Mouse (Mus musculus) layer of hippocampus, adult 9-10 months (tissue): ENCODE measurements around the gene Cd300ld4.
"Not testable (repeated sequence)": the region's sequence is repeated elsewhere in the genome, so short reads cannot be mapped to it uniquely, and the experiment has no call there.

ENCODE experiments used
- DNase-seq: peaks from one replicate; pipeline ENCODE4 v3.0.0; 2022; ENCODE audit warnings: low spot score

The Cd300ld4 gene

DNA sequence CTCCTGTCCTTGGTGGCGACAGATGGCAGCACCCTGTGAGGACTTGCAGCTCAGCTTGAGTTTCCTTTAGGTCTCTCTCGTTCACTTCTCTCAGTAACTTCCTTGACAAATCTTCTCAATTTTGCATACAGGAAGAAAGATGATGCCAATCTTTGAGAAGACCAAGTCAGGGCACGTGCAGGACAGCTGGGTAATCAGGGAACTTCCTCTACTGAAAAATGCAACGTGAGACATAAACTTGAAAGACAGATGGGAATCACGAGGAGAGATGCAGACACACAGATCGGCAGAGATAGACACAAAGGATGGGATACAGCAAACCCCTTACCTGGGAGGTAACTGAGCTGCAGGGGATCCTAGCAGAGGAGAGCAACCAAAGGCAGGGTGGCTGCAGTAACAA lies at the start of gene Cd300ld4:
Gene Cd300ld4, minus strand, starts transcription at position 101 of the 400 bp plus-strand sequence.
- DNase-seq = not testable (repeated sequence)

DNA sequence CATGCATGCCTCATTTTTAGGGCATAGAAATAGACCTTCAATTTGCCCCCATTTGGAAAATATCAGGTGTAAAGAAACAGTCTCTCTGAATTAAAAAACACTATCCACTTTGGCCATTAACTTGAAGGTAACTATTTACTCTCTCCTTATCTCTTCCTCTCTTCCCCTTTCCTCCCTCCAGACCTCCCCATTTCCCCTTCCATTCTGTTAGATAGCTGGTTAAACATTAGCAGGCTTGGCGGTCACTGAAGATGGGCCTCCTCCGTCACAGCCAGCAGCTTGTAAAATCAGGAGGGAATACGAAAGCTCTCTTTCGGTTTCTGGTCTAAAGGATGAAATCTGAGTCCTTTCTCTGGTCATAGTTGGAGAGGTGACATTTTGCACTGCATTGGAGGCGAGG lies 49.0 kb upstream of the Cd300ld4 start:
- no peak for DNase-seq

DNA sequence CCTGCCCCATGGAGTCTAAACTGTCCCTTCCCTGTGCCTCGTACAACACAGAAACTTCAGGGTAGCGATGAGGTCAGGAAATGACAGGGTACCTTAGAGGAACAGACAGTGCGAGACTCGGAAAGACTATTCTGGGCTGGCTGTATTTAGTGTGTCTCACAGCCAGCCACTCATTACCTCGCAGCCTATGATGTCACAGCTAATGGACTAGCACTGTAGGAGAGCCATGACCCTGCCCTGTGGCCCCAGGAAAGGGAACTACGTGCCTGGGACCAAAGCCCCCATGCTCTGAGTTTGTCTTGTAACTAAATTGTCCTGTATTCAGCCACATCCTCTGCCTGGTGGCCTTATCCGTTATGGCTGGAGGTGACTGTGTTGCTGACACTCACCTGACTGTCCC lies 48.6 kb upstream of the Cd300ld4 start:
- no peak for DNase-seq

DNA sequence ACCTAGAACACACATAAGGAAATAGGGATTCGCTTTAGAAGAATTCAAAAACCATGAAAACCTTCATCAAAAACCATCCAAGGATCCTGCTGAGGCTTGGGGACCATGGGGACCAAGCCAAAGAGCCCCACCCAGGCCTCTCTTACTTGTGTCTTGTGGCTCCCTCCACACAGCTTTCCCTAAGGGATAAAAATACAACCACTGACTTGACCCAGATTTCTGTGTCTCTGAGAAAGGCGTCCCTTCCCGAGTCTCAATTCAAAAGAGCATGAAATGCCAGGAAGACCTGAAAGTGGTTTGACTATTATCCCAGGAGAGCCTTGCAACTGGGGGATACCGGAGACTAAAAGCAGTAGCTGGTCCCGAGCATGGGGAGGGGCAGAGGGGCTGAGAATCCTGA lies 46.2 kb upstream of the Cd300ld4 start:
- DNase-seq = no peak

DNA sequence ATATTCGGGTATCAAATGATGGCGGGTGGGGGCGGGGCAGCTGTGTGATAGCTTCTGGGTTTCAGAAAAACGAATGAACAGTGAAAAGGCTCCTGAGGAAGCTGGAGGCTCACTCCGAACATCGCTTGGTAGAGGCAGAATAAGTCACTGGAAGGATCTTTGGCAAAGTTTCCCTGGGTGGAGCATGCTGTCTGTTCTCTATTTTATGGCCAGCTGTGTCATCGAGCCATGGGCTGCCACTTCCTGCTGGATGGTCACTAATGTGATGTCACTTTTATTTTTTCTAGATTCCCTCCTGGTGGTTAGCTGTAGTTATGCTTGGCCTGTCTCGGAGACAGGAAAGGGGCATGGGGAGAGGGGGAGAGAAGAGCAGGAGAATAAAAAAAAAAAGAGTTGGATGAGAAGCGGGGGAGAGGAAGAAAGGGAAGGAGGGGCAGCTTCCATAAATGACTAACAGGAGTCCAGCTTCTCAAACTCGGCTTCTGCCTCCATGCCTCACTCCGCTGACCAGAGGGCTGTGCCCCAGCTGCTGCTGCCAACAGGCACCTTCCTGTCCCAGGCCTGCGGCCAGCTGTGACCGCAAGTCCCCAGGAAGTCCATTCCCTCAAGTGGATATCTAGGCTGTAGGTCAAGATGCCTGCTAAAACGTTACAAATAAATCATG lies 45.0 kb upstream of the Cd300ld4 start:
- DNase-seq = no peak

DNA sequence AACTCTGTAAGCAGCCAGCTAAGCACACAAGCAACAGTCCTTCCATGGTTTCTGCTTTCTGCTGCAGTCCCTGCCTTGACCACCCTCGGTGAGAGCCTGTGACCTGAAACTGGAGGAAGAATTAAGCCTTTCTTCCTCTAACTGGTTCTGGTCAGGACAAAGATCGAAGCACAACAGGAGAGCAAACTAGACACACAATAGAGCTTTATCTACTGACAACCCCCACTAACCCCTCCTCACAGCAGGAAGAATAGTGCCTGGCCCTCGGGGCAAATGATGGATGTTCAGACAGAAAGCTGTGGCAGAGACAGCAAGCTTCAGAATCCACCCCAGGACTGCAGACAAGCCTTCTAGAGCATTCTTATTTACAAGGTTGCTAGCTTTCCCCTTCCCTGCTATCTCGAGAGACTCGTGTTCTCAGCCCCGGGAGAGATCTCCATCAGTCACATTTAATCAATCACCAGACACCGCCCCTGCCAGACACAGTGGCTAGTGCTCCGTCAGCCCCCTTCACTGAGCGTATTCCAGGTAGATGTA lies 44.3 kb upstream of the Cd300ld4 start:
- DNase-seq = no peak

DNA sequence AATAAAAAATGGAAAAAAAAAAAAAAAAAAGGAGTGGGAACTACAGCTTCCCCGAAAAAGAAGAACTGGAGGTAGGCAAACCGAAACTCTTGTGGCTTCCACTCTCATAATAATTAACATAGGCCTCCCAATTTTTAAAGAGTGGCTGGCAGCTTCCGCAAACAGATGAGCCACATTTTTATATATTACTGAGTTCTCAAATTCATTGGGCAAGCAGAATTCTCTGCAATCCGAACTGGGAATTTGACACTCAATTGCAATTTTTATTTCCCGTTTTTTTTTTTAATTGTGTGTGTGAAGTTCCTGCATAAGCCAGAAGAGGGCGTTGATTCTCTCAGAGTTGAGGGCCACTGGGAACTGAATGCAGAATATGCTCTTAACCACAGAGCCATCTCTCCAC lies 40.0 kb upstream of the Cd300ld4 start:
- no peak for DNase-seq

DNA sequence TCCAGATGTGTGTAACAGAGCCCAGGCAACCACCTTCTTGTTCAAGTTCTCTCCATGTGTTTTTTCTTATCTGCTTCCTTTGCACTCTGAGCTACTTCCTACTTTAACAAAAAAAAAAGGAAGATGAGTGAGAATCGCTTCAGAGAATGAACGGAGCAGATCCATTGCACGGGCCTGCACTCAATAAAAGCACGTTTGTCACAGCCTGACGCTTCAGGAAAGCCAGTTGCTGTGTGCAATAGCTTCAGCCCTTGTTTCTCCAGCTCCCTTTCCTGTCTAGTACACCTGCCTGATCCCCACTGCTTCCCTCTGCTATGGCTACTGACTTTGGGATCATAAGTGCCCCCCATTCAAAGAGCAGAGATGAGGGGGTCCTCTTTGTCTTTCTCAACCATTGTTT lies 35.3 kb upstream of the Cd300ld4 start, which contains the start of gene Cd300e:
Gene Cd300e, minus strand, starts transcription at position 101 of the 400 bp plus-strand sequence.
- no peak for DNase-seq

DNA sequence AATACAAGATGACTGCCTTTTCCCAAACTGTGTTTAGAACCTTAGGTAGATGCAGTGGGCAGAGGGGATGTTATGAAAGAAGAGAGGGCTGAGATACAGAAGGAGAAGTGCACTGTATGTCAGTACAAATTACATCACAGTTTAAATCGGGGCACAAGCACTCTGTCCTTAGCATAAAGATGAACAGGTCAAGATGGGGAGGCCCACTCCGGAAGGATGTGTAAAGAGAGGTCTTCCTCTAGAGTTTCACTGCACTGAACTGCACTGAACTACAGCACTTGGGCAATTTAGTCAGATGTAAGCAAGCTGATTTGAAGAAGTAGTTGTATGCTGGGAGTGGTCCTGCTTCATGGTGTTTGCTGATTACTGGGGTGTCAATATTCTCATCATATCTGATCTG lies 33.0 kb upstream of the Cd300ld4 start:
- DNase-seq = no peak

DNA sequence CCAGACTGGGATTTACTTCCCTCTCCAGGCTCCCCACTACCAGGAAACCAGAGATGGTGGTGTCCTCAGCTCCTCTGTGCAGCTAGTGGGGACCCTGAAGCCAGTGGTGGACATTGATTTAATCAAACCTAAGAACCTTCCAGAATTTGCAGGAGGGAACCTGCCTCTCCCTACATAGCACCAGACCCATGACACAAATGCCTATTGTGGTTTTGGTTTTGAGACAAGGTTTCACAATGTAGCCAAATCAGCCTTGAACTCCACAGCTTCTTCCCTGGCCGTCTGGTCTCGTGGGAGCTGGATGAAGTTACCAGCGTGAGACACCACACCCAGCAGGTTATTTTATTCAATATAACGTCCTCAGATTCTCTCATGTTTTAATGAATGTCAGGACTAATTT lies 31.9 kb upstream of the Cd300ld4 start:
- DNase-seq = no peak

DNA sequence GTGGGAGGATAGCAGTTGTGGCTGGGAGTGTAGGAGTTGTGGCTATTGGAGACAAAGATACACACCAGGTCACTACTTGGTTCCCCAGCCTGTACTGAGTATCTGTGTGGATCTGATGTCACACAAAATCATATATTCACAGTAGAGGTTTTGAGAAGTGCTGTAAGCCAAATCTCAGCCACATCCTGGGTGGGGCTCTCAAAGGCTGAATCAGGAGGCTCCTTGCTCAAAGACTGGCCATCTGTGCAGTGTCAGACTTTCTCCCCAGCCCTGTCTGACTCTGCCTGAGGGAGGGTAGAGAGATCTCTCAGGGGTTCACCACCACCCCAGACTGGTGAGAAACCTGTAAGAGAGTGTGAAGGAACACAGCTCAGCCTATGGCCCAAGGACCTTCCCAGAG lies 27.7 kb upstream of the Cd300ld4 start:
- no peak for DNase-seq

DNA sequence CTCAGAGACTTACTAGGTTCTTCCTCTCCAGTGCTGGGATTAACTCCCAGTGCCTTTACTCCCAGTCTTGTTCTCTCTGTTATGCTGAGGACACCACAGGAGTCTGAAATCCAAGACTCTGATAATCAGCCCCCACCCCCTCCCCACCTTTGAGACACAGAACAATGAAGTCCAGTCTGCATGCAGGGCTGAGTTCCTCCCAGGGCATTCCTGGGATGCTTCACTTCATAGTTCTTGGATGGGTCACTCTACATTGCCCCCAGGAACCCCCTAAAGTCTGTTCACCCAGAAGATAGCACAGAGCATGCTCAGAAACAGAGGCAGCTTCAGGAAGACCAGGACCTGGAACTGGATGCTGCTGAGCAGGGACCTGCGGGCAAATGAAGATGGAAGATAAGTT lies 26.2 kb upstream of the Cd300ld4 start:
- DNase-seq = no peak

DNA sequence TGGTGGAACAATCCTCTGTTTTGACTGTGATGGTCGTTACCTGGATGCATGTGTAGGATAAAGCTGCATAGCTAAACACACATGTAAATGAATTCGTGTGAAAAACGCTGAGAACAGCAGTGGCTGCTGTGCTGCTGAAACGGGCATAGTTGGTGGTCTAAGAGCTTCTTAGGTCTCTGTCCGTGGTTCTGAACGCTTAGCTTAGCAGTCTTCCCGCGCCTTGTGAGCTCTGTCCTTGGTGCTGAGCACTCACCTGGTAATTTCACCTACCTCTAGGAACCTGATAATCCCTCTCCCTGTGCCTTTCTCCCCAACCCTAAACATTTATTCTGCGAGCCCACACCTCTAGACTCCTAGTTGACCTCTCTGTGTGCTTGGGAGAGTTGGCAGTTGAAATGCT lies 25.4 kb upstream of the Cd300ld4 start:
- no peak for DNase-seq

DNA sequence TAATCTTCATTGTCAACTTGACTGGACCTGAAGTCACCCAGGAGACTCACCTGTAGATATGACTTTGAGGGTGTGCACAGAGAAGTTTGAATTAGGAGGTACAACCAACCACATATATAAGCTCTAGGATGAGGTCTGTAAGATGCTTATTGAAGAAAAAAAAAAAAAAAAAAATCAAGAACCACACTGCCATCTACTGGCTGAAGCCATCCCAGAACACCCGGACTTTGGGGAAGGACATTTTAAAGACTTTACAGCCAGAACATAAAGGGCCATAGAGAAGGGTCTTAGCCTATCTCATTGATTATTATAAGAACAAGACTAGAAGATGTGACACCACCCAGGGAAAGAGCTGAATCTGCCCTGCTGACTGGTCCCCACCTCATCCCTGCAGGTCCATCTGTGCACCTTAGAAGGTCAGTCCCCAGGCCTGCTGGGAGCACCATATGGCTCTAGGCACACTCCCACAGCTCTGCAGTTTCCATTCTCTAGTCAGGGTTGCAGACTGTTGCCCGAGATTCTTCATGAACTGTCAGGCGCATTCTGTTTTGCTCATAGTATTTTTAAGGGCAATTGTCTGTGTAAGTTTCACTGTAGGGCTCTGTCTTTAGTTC lies 22.6 kb upstream of the Cd300ld4 start:
- DNase-seq = no peak

DNA sequence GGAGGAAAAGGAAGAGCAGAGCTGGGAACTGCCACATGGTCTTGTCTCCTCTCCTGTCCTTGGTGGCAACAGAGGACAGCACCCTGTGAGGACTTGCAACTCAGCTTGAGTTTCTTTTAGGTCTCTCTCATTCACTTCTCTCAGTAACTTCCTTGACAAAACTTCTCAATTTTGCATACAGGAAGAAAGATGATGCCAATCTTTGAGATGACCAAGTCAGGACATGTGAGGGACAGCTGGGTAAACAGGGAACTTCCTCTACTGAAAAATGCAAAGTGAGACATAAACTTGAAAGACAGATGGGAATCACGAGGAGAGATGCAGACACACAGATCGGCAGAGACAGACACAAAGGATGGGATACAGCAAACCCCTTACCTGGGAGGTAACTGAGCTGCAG lies 21.4 kb upstream of the Cd300ld4 start, which contains the start of gene Cd300ld3:
Gene Cd300ld3, minus strand, starts transcription at position 151 of the 400 bp plus-strand sequence.
- DNase-seq = no peak

DNA sequence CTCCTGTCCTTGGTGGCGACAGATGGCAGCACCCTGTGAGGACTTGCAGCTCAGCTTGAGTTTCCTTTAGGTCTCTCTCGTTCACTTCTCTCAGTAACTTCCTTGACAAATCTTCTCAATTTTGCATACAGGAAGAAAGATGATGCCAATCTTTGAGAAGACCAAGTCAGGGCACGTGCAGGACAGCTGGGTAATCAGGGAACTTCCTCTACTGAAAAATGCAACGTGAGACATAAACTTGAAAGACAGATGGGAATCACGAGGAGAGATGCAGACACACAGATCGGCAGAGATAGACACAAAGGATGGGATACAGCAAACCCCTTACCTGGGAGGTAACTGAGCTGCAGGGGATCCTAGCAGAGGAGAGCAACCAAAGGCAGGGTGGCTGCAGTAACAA lies 10.9 kb upstream of the Cd300ld4 start, which contains the start of gene Cd300ld5:
Gene Cd300ld5, minus strand, starts transcription at position 101 of the 400 bp plus-strand sequence.
- not testable (repeated sequence) for DNase-seq

DNA sequence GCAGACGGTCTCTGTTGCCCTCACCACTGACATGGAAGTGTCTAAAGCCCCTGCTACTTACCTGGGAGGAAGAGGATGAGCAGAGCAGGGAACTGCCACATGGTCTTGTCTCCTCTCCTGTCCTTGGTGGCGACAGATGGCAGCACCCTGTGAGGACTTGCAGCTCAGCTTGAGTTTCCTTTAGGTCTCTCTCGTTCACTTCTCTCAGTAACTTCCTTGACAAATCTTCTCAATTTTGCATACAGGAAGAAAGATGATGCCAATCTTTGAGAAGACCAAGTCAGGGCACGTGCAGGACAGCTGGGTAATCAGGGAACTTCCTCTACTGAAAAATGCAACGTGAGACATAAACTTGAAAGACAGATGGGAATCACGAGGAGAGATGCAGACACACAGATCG lies 10.7 kb downstream of the Cd300ld4 start, which contains the start of gene Cd300ld2:
Gene Cd300ld2, minus strand, starts transcription at position 101 of the 400 bp plus-strand sequence.
- not testable (repeated sequence) for DNase-seq

DNA sequence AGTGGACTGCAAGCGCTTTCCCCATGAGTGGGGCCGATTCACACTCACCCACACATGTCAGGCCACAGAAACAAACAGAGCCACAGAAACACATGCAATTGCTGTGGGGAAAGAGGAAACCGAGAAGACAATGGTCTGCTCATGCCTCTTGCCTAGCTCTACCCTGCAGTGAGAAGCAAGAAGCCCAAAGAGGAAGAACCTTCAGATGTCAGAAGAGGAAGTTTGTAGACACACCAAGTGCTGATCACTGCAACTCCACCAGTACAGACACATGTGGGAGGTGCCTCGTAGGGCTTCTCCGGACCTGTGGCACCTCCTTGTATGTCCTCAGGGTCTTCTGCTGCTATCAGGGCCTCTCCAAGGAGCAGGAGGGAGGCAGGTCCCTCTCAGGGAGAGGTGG lies 22.7 kb downstream of the Cd300ld4 start:
- no peak for DNase-seq

DNA sequence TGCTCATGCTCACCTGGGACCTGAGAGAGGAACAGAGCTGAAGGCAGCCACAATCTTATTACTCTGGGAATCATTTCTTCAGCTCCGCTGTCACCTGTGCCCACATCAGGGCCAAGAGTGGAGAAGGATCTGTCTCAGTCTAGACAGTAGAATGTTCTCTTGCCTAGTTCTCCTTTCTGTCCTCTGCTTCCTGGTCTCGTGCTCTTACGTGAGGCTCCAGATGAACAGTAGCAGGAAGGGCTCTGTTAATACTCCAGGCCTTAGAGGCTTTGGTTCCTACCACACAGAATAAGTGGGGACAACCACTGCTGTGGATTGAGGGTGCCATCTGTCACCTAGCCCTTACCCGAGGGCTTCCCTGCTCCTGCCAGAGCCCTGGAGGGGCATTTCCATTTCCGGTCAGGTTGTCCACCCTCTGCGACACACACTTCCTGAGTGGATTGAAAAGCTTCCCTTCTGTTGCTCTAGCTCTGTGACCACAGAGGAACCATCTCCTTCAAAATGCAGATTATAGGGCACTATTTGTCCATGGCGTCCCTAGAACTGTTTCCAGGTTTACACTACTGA lies 25.3 kb downstream of the Cd300ld4 start, which contains the start of gene Cd300c2:
Gene Cd300c2, minus strand, starts transcription at position 407 of the 567 bp plus-strand sequence.
- DNase-seq = no peak

DNA sequence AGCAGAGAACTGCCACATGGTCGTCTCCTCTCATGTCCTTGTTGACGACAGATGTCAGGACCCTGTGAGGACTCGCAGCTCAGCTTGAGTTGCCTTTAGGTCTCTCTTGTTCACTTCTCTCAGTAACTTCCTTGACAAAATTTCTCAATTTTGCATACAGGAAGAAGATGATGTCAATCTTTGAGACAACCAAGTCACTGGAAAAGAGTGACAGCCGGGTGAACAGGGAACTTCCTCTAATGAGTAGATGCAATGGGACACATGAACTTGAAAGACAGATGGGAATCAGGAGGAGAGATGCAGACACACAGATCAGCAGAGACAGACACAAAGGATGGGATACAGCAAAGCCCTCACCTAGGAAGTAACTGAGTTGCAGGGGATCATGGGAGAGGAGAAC lies 37.0 kb downstream of the Cd300ld4 start, which contains the start of gene Cd300ld:
Gene Cd300ld, minus strand, starts transcription at position 130 of the 400 bp plus-strand sequence.
- DNase-seq = no peak

DNA sequence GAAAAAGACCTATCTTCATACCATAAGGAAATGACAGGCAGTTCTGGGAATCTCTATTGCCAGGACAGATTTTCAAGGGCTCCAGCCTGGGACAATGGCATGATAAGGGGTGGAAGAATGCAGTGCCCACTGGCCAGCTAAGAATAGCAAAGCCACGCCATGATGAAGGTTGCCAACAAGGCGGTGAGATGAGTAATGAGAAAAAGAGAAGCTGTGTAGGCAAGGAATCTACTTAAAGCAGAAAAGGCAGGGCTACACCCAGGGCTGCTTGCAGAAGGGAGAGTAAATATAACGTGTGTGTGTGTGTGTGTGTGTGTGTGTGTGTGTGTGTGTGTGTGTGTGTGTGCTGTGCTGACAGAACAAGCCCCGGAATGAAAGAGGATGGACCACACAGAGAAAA lies 44.9 kb downstream of the Cd300ld4 start:
- DNase-seq = no peak

DNA sequence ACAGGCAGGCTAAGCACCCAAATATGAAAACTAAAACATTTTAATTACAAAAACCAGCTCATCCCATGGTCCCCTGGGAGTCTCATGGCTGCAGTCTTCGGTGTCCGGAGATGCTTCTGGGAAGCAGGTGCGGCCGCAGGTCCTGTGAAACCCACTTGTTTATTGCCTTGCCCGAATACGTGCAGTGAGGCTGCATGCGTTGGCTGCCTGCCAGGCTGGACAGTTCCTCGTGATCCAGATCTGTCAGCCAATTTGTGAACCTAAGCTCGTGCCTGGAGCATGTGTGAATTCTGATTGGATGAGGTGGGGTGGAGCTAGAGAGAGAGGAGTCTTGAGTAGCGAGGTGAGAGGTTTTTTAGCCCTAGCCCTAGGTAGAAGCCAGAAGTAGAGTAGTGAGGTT lies 54.1 kb downstream of the Cd300ld4 start:
- no peak for DNase-seq
